Mouse (Mus musculus) forebrain, embryonic 11.5 days (tissue): ENCODE measurements at regions not wholly inside any gene's neighbourhood (a gene's known extent, or its start where the extent isn't known, plus 50 kb on each side); places are given as distances from the start of the nearest gene placed in this dataset.

ENCODE experiments used
- ATAC-seq: fragments of 200-750 bp; cut with Nextera tagmentation; replicated peaks from 2 replicates; pipeline ENCODE4 v1.8.0; 2017; ENCODE audit warnings: moderate TSS enrichment; ENCODE audit not compliant: low FRiP score
- DNase-seq: peaks from one replicate; pipeline ENCODE4 v3.0.0-alpha.2; 2017; ENCODE audit warnings: low spot score
- H3K27ac ChIP-seq: fragments of 300-500 bp; sonication (generic); 2 replicates; pipeline ENCODE4 v1.5.1; 2014; ENCODE audit warnings: low read depth, low read length
- H3K27me3 ChIP-seq: fragments of 300-500 bp; sonication (generic); 2 replicates; pipeline ENCODE4 v1.6.1; 2014; ENCODE audit warnings: mild to moderate bottlenecking, low read length, mixed read lengths; ENCODE audit not compliant: control insufficient read depth, insufficient read depth
- H3K36me3 ChIP-seq: fragments of 300-500 bp; sonication (generic); 2 replicates; pipeline ENCODE4 v1.6.1; 2014; ENCODE audit warnings: mild to moderate bottlenecking, low read length, moderate library complexity, mixed read lengths; ENCODE audit not compliant: control insufficient read depth, insufficient read depth
- H3K4me1 ChIP-seq: fragments of 300-500 bp; sonication (generic); replicated peaks from 2 replicates; pipeline ENCODE4 v1.6.1; 2014; ENCODE audit warnings: low read length, mixed read lengths; ENCODE audit not compliant: control insufficient read depth, insufficient read depth
- H3K4me2 ChIP-seq: fragments of 300-500 bp; sonication (generic); 2 replicates; pipeline ENCODE4 v1.6.1; 2014; ENCODE audit warnings: low read depth, mild to moderate bottlenecking, low read length, moderate library complexity, mixed read lengths; ENCODE audit not compliant: severe bottlenecking
- H3K4me3 ChIP-seq: fragments of 300-500 bp; sonication (generic); 2 replicates; pipeline ENCODE4 v1.5.1; 2014; ENCODE audit warnings: low read depth, low read length
- H3K9ac ChIP-seq: fragments of 300-500 bp; sonication (generic); 2 replicates; pipeline ENCODE4 v1.6.1; 2014; ENCODE audit warnings: low read length
- H3K9me3 ChIP-seq: fragments of 300-500 bp; sonication (generic); 2 replicates; pipeline ENCODE4 v1.6.1; 2016; ENCODE audit warnings: low read length, mixed read lengths; ENCODE audit not compliant: control insufficient read depth
- WGBS: fragments of 180-500 bp; shearing (Covaris S2); extraction: QIAGEN DNeasy Blood & Tissue Kit; methylation state at CpG from one replicate; pipeline ENCODE4 v1.1.7; 2014; 5-methylcytosine and 5-hydroxymethylcytosine counted together

GRCm38 (mm10) chr1:154124981-154125380 is 76.0 kb upstream of the Zfp648 start:
- Histone ChIP-seq H3K9me3 (no peaks in the 10 kb centered on the region), H3K27ac (no peak overlapping the region), H3K4me3 (no peak overlapping the region), H3K27me3 (no peaks in the 10 kb centered on the region), H3K36me3 (no peaks in the 10 kb centered on the region), H3K4me1 (no peaks in the 10 kb centered on the region), H3K9ac (no peak overlapping the region), H3K4me2 (no peak overlapping the region)
- no peak for ATAC-seq
- DNase-seq: no peak

GRCm38 (mm10) chr1:154126487-154126886 is 74.5 kb upstream of the Zfp648 start:
- Histone ChIP-seq H3K27me3 (no peaks in the 10 kb centered on the region), H3K9ac (no peak overlapping the region), H3K4me3 (no peak overlapping the region), H3K9me3 (no peaks in the 10 kb centered on the region), H3K27ac (no peak overlapping the region), H3K36me3 (no peaks in the 10 kb centered on the region), H3K4me1 (no peaks in the 10 kb centered on the region), H3K4me2 (no peak overlapping the region)
- 82% methylated on average over 4 of the region's 4 CpGs for WGBS
- ATAC-seq (no peak), DNase-seq (no peak)

- H3K4me2 ChIP-seq: no peak overlapping the region
- H3K4me1 ChIP-seq: no peaks in the 10 kb centered on the region
- no peak overlapping the region for H3K9ac ChIP-seq
- DNase-seq (no peak), ATAC-seq (no peak)
- no peak overlapping the region for H3K4me3 ChIP-seq
- H3K36me3 ChIP-seq: no peaks in the 10 kb centered on the region
- no peaks in the 10 kb centered on the region for H3K27me3 ChIP-seq
- no peaks in the 10 kb centered on the region for H3K9me3 ChIP-seq
- 78% methylated on average over 4 of the region's 4 CpGs for WGBS
- no peak overlapping the region for H3K27ac ChIP-seq
These were observed 61.5 kb upstream of the Zfp648 start for GRCm38 (mm10) chr1:154139488-154139887.

DNA sequence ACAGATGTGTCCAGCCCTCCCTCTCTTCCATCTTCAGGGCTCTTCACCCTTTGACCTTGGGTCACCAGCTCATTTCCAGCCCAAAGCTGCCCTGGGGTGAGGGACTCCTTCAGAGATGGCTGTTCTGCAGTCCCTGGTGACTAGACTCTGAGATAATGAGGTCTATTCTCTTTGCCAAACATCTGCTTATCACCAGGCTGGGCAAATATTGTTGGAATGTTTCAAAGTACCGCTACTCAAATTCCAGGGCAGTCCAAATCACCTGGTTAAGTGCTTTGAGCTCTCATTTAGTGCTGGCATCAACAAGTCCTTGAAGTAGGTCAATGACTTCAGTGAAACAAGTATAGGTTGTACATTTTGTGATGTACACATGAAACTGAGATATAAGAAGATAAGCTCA is 57.3 kb upstream of the Zfp648 start:
- Histone ChIP-seq H3K4me1 (no peaks in the 10 kb centered on the region), H3K4me2 (no peak overlapping the region), H3K4me3 (no peak overlapping the region), H3K36me3 (no peaks in the 10 kb centered on the region), H3K9ac (no peak overlapping the region), H3K27me3 (no peaks in the 10 kb centered on the region), H3K27ac (no peak overlapping the region), H3K9me3 (no peaks in the 10 kb centered on the region)
- WGBS: 62% methylated on average over 1 of the region's 1 CpGs
- no peak for DNase-seq
- no peak for ATAC-seq

DNA sequence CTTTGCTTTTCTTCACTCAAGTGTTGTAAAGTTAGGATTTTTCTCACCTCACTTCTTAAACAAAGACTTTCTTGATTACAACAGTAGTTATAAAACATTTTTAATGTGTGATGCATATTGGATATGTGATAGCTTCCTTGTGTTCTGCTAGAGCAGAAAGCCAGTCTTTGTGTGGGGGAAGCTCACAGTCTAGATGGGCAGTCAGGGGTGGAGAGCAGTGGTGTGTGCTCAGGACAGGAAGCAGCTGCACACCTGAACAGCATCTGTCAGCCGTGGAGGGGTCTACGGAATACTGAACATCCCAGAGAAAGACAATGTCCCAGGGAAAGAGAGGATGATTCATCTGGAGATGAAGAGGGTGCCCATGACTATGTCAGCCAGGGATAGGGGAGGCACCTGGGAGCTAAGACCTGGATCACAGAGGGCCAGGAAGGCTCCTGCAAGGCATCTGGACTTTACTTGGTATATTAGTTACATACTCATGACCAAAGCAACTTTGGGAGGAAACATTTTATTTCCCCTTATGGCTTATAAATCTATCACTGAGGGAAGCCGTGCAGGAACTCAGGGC is 53.9 kb upstream of the Zfp648 start:
- Histone ChIP-seq H3K4me3 (no peak overlapping the region), H3K9me3 (no peaks in the 10 kb centered on the region), H3K27ac (no peak overlapping the region), H3K36me3 (no peaks in the 10 kb centered on the region), H3K27me3 (no peaks in the 10 kb centered on the region), H3K4me2 (no peak overlapping the region), H3K9ac (no peak overlapping the region), H3K4me1 (no peaks in the 10 kb centered on the region)
- ATAC-seq (no peak), DNase-seq (no peak)
- 93% methylated on average over 3 of the region's 3 CpGs for WGBS

DNA sequence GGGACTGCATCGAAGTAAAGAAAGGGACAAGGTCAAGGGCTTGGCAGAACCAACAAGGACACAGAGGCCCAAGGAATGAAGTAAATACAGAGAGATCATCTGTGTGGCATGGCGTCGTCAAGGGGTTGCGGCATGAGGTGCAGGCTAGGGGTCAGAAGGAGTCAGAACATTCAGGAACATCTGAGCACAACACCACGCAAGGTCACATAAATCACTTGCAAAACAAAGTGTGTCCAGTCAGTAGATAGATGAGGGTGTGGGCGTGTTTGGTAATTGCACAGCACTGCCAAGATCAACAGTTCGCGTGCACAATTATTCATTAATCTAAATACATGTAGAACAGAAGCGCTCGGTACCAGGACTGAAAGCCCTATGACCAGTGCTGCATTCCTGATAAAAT is 52.0 kb upstream of the Zfp648 start:
- 94% methylated on average over 10 of the region's 10 CpGs for WGBS
- H3K27me3 ChIP-seq: no peaks in the 10 kb centered on the region
- no peak overlapping the region for H3K27ac ChIP-seq
- H3K4me3 ChIP-seq: no peak overlapping the region
- no peak overlapping the region for H3K9ac ChIP-seq
- no peak for DNase-seq
- no peaks in the 10 kb centered on the region for H3K9me3 ChIP-seq
- ATAC-seq: no peak
- no peak overlapping the region for H3K4me2 ChIP-seq
- no peaks in the 10 kb centered on the region for H3K36me3 ChIP-seq
- no peaks in the 10 kb centered on the region for H3K4me1 ChIP-seq

- no peak overlapping the region for H3K27ac ChIP-seq
- H3K9ac ChIP-seq: no peak overlapping the region
- H3K4me3 ChIP-seq: no peak overlapping the region
- no peaks in the 10 kb centered on the region for H3K9me3 ChIP-seq
- 68% methylated on average over 1 of the region's 1 CpGs for WGBS
- no peak overlapping the region for H3K4me2 ChIP-seq
- DNase-seq (no peak), ATAC-seq (no peak)
- no peaks in the 10 kb centered on the region for H3K36me3 ChIP-seq
- H3K4me1 ChIP-seq: no peaks in the 10 kb centered on the region
- no peaks in the 10 kb centered on the region for H3K27me3 ChIP-seq
These were observed 51.4 kb upstream of the Zfp648 start for GRCm38 (mm10) chr1:154149431-154150143.

DNA sequence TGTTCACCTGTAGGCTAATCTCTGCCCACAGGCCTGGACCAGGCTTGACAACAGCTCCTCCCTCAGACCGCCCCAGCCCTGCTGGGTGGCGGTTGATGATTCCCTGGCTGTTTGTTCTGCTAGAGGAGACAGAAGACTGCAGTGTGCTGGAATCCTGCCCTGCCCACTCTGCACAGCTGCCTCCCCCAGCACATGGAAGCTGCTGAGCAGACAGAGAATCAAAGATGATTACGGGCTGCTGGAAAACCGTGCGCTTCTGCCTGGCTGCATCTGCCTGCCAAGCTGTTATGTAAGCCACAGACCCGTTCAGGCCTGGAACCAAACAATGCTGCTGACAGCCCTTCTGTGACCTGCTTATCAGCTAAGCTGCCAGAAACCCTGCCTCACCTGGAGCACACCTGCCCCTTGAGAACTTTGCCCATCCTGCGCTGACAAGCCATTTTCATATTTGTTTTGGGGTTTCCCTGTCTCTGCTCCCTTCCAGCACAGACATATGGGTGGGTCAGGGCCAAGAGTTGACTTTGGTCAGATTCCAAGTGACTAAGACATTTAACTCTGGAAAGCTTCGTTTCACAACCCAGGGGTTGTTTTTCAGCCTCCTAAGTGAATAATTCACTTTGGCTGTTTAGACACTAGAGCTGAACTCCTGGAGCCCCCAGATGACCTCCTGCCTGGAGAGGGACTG is 50.7 kb upstream of the Zfp648 start:
- WGBS: 48% methylated on average over 8 of the region's 8 CpGs
- no peak overlapping the region for H3K9ac ChIP-seq
- DNase-seq (peak; percentile 53), ATAC-seq (peak; percentile 73)
- no peaks in the 10 kb centered on the region for H3K27me3 ChIP-seq
- H3K4me1 ChIP-seq: no peaks in the 10 kb centered on the region
- H3K27ac ChIP-seq: no peak overlapping the region
- no peaks in the 10 kb centered on the region for H3K36me3 ChIP-seq
- H3K9me3 ChIP-seq: no peaks in the 10 kb centered on the region
- no peak overlapping the region for H3K4me2 ChIP-seq
- H3K4me3 ChIP-seq: no peak overlapping the region
